24 mouse cellular contexts compared by ENCODE assay signal in the genomic region with DNA sequence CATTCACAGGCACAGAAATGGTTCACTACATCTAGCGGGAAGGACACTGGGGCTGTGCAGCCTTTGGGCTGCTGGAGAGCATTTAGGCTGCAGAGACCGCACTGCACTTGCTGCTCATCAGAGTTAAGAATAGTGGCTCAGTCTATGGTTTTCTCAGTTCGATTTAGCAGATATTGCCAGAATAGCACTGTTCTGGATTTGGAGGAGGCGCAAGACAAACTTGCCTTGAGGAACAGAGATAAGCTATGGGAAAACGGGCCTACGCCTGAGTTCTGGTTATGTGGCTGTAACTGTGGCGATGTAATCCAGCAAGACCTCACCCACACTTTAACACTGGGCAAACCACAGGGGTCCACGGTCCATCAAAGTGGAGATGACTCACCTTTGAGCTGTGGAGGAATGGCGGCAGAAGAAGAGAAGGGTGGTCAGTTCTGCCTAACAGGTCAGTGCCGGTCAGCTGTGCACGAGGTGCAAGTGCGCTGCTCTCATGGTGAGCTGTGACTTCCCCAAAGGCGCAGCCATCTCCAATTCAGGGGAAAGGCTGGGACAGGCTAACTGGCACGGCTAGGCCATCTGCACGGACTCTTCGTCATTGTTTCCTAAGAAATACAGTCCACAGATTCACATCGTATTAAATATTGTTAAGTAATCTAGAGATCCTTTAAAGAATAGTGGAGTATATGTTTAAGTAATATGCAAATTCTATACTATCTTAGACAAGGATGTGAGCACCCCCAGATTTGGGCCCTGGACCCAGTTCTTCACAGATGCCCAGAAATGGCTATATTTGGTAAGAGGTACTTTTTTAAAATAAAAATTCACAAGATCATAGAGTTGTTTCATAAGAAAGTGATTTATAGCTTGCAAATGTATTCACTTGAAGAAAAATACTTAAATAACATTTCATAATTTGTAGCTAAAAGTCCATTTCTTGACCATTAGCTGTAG.
DNase-seq lines count a peak whose midpoint lies in the region; ATAC-seq and TF ChIP-seq lines count a peak whose summit lies in the region.
"Had no signal": no experiment of that assay in that cellular context is flagged by ENCODE, and none has a peak within 500 bp of the region (broad histone marks: within the 10 kb centered on the region; RNA-seq: fewer than 3 reads in every experiment).

No protein-coding gene starts in this region.

- H3K27ac ChIP-seq in forebrain, embryonic 16.5 days (ENCODE audit: low read length) = no peak overlapping the region
- no peak overlapping the region for H3K27ac ChIP-seq in forebrain, embryonic 13.5 days
- H3K27ac ChIP-seq in layer of hippocampus, adult 2 months = peak overlapping the region; percentile 72
- H3K27ac ChIP-seq: embryonic facial prominence, embryonic 15.5 days; heart, embryonic 10.5 days; hindbrain, embryonic 14.5 days; midbrain, embryonic 10.5 days; neural tube, embryonic 15.5 days; stomach, embryonic 15.5 days had no signal

- H3K4me1 ChIP-seq in forebrain, embryonic 16.5 days (replicated peaks; ENCODE audit: control insufficient read depth, insufficient read depth, low read length) = peaks cover 3% of the 10 kb centered on the region; the same call in 1 of the 2 replicates
- H3K4me1 ChIP-seq in forebrain, embryonic 13.5 days = no peaks in the 10 kb centered on the region
- H3K4me1 ChIP-seq: heart, embryonic 10.5 days; midbrain, embryonic 10.5 days; neural tube, embryonic 15.5 days; stomach, embryonic 15.5 days had no signal

- H3K4me2 ChIP-seq in forebrain, embryonic 16.5 days (ENCODE audit: low read length) = no peak overlapping the region
- H3K4me2 ChIP-seq in forebrain, embryonic 13.5 days = no peak overlapping the region
- H3K4me2 ChIP-seq: embryonic facial prominence, embryonic 15.5 days; hindbrain, embryonic 14.5 days; neural tube, embryonic 15.5 days; stomach, embryonic 15.5 days had no signal

- no peaks in the 10 kb centered on the region for H3K36me3 ChIP-seq in forebrain, embryonic 16.5 days (ENCODE audit: control insufficient read depth, insufficient read depth)
- H3K36me3 ChIP-seq in forebrain, embryonic 13.5 days (ENCODE audit: poor library complexity, severe bottlenecking) = no peaks in the 10 kb centered on the region
- H3K36me3 ChIP-seq: embryonic facial prominence, embryonic 15.5 days; heart, embryonic 10.5 days; midbrain, embryonic 10.5 days; neural tube, embryonic 15.5 days; stomach, embryonic 15.5 days had no signal

- no peak for TF ChIP-seq CTCF in layer of hippocampus, adult 2 months (conservative IDR thresholded peaks at IDR 0.05)

- H3K9ac ChIP-seq in forebrain, embryonic 16.5 days (replicated peaks; ENCODE audit: low read depth, low read length) = no peak overlapping the region
- H3K9ac ChIP-seq in forebrain, embryonic 13.5 days = no peak overlapping the region
- H3K9ac ChIP-seq: embryonic facial prominence, embryonic 15.5 days; hindbrain, embryonic 14.5 days; neural tube, embryonic 15.5 days; stomach, embryonic 15.5 days had no signal

- no peak for DNase-seq in layer of hippocampus, adult 2 months (ENCODE audit: low spot score in 2 of 2)
- DNase-seq in layer of hippocampus, adult 9-10 months (ENCODE audit: low spot score) = no peak
- peak; percentile 35 for DNase-seq in right cerebral cortex, adult 18-20 months
- DNase-seq in right cerebral cortex, postnatal 4 days = no peak
- no peak for DNase-seq in gastrocnemius, postnatal 4 days (ENCODE audit: low spot score in 2 of 2)
- DNase-seq: adrenal gland, postnatal 14 days; cerebellum, adult 9-10 months; gastrocnemius, postnatal 25 days; heart, postnatal 4 days; kidney, adult 9 months; kidney, postnatal 14 days; lung, postnatal 4 days; thymus, adult 2 months; thymus, postnatal 4 days had no signal

- no peaks in the 10 kb centered on the region for H3K27me3 ChIP-seq in forebrain, embryonic 16.5 days (replicated peaks; ENCODE audit: control insufficient read depth, insufficient read depth, low read length)
- H3K27me3 ChIP-seq in forebrain, embryonic 13.5 days = no peaks in the 10 kb centered on the region
- H3K27me3 ChIP-seq: embryonic facial prominence, embryonic 15.5 days; neural tube, embryonic 15.5 days; stomach, embryonic 15.5 days had no signal

- peak; percentile 34 for ATAC-seq in forebrain, embryonic 16.5 days
- no peak for ATAC-seq in forebrain, embryonic 13.5 days
- no peak for ATAC-seq in granulocyte monocyte progenitor cell, adult 5-6 weeks (replicated peaks; ENCODE audit: poor library complexity, severe bottlenecking)
- ATAC-seq: inflammation-experienced regulatory T-cells, adult 6 months had no signal

- H3K9me3 ChIP-seq in forebrain, embryonic 16.5 days (ENCODE audit: control insufficient read depth, low read length) = no peaks in the 10 kb centered on the region
- no peaks in the 10 kb centered on the region for H3K9me3 ChIP-seq in forebrain, embryonic 13.5 days (replicated peaks)
- H3K9me3 ChIP-seq: embryonic facial prominence, embryonic 15.5 days; heart, embryonic 10.5 days; midbrain, embryonic 10.5 days; neural tube, embryonic 15.5 days; stomach, embryonic 15.5 days had no signal

- H3K4me3 ChIP-seq in forebrain, embryonic 16.5 days (replicated peaks; ENCODE audit: low read length) = no peak overlapping the region
- H3K4me3 ChIP-seq in forebrain, embryonic 13.5 days = no peak overlapping the region
- no peak overlapping the region for H3K4me3 ChIP-seq in layer of hippocampus, adult 2 months
- H3K4me3 ChIP-seq: embryonic facial prominence, embryonic 15.5 days; heart, embryonic 10.5 days; midbrain, embryonic 10.5 days; neural tube, embryonic 15.5 days; stomach, embryonic 15.5 days had no signal

- WGBS in forebrain, embryonic 16.5 days = 92% methylated on average over 17 of the region's 17 CpGs
- 95% methylated on average over 17 of the region's 17 CpGs for WGBS in forebrain, embryonic 13.5 days
